Mouse (Mus musculus) kidney, embryonic 14.5 days (tissue): Measurements from ENCODE around the gene Plppr3. TPM values are rescaled to one million over a fixed set of nuclear protein-coding genes. Genes with fewer than 3 reads are reported as not detected.

Experiments used
- ATAC-seq: fragments of 200-750 bp; cut with Nextera tagmentation; 2 replicates; pipeline ENCODE4 v1.8.0; 2017; ENCODE audit warnings: moderate number of reproducible peaks, mild to moderate bottlenecking, moderate TSS enrichment, moderate library complexity; ENCODE audit not compliant: low FRiP score, low TSS enrichment
- H3K27ac ChIP-seq: fragments of 300-500 bp; sonication (generic); 2 replicates; pipeline ENCODE4 v1.5.1; 2014; ENCODE audit warnings: low read depth, mild to moderate bottlenecking, low read length, moderate library complexity, mixed read lengths
- H3K27me3 ChIP-seq: fragments of 300-500 bp; sonication (generic); 2 replicates; pipeline ENCODE4 v1.6.1; 2014; ENCODE audit warnings: mild to moderate bottlenecking, low read length; ENCODE audit not compliant: control insufficient read depth, insufficient read depth
- H3K36me3 ChIP-seq: fragments of 300-500 bp; sonication (generic); 2 replicates; pipeline ENCODE4 v1.6.1; 2014; ENCODE audit warnings: low read length, mixed read lengths; ENCODE audit not compliant: control insufficient read depth, insufficient read depth
- H3K4me1 ChIP-seq: fragments of 300-500 bp; sonication (generic); 2 replicates; pipeline ENCODE4 v1.6.1; 2014; ENCODE audit warnings: low read length, mixed read lengths; ENCODE audit not compliant: control insufficient read depth, insufficient read depth
- H3K4me2 ChIP-seq: fragments of 300-500 bp; sonication (generic); replicated peaks from 2 replicates; pipeline ENCODE4 v1.6.1; 2014; ENCODE audit warnings: low read depth, mild to moderate bottlenecking, low read length
- H3K4me3 ChIP-seq: fragments of 300-500 bp; sonication (generic); 2 replicates; pipeline ENCODE4 v1.5.1; 2014; ENCODE audit warnings: mild to moderate bottlenecking, low read length
- H3K9ac ChIP-seq: fragments of 300-500 bp; sonication (generic); 2 replicates; pipeline ENCODE4 v1.6.1; 2014; ENCODE audit warnings: low read depth, mild to moderate bottlenecking, low read length, moderate library complexity
- H3K9me3 ChIP-seq: fragments of 300-500 bp; sonication (generic); 2 replicates; pipeline ENCODE4 v1.6.1; 2016; ENCODE audit warnings: low read length; ENCODE audit not compliant: control insufficient read depth
- WGBS: fragments of 180-500 bp; shearing (Covaris S2); extraction: QIAGEN DNeasy Blood & Tissue Kit; methylation state at CpG from one replicate; pipeline ENCODE4 v1.1.7; 2014; 5-methylcytosine and 5-hydroxymethylcytosine counted together
- microRNA-seq: library from miRNA; unstranded; fragments of <30 nt; microRNA quantifications from one replicate; pipeline ENCODE4, GENCODE M21; 2016
- polyA plus RNA-seq: library from polyadenylated mRNA; unstranded; fragments of >200 nt; fragmentation: Nextera tagmentation; extraction: Ambion mirVana; gene quantifications from 2 replicates; pipeline ENCODE4 v1.2.1, GENCODE M21; 2014

Gene Plppr3
- polyA plus RNA-seq, 1 experiment from 2014 or later: 59.7 TPM

GRCm38 (mm10) chr10:79817111-79817510, 57.3 kb downstream of the Plppr3 start:
- H3K4me2 ChIP-seq: no peak overlapping the region
- H3K9me3 ChIP-seq: no peaks in the 10 kb centered on the region
- no peak overlapping the region for H3K9ac ChIP-seq
- no peak for ATAC-seq
- no peak overlapping the region for H3K27ac ChIP-seq
- peaks cover 43% of the 10 kb centered on the region for H3K36me3 ChIP-seq
- WGBS: 89% methylated on average over 2 of the region's 2 CpGs
- H3K4me1 ChIP-seq: peaks cover 24% of the 10 kb centered on the region
- H3K4me3 ChIP-seq: no peak overlapping the region
- H3K27me3 ChIP-seq: no peaks in the 10 kb centered on the region

DNA sequence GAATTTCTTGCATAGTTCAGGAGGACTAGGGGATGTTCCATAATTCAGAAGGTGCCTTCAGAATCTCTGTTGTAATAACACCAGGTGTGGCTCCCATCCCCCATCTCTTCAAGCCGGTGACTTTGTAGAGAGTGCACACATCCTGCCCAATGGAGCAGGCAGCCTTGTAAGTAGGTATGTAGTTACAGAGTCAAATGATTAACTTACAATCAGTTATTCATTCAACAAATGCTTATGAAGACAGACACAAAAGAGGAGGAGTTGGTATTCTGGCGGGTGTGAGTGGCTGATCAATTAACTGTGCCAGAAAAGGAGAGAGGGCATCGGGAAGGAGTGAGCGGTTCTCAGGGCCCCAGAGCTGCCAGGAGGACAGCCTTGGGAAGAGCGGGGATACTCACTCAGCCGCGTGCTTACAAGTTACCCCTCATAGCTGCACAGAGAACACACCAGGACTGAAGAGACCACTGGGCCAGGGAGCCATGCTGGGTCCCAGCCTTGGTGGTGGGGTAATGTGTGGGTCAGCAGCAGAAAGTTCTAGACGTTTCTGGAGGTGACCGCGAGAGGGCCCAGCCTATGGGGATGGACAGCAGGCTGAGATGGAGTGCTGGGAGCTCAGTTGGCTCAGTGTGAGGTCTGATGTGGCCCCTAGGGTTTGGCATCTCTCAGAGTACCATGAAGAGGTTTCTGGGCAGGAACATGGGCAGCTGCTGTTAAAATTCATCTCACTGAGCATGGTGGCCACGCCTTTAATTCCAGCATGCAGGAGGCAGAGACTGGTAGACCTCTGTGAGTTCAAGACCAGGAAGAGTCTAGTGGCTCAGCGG, 58.6 kb downstream of the Plppr3 start:
- peak; percentile 34; the same call in 1 of the 2 replicates for ATAC-seq
- 82% methylated on average over 12 of the region's 12 CpGs for WGBS
- no peak overlapping the region for H3K4me3 ChIP-seq
- H3K27ac ChIP-seq: peak overlapping the region; percentile 75; the same call in 1 of the 2 replicates
- peaks cover 49% of the 10 kb centered on the region for H3K36me3 ChIP-seq
- no peaks in the 10 kb centered on the region for H3K27me3 ChIP-seq
- peaks cover 18% of the 10 kb centered on the region for H3K4me1 ChIP-seq
- H3K9me3 ChIP-seq: no peaks in the 10 kb centered on the region
- no peak overlapping the region for H3K9ac ChIP-seq
- peak overlapping the region; percentile 3; the same call in 1 of the 2 replicates for H3K4me2 ChIP-seq

GRCm38 (mm10) chr10:79814271-79814842, 60.1 kb downstream of the Plppr3 start:
- ATAC-seq: peak; percentile 50; the same call in 1 of the 2 replicates
- H3K36me3 ChIP-seq: peaks cover 50% of the 10 kb centered on the region
- H3K4me1 ChIP-seq: 0 out of 2 replicates have a peak, but pooled peaks cover 11% of the 10 kb centered on the region
- H3K27ac ChIP-seq: peak overlapping the region; percentile 60; the same call in 1 of the 2 replicates
- no peak overlapping the region for H3K4me3 ChIP-seq
- WGBS: 75% methylated on average over 5 of the region's 5 CpGs
- no peak overlapping the region for H3K9ac ChIP-seq
- H3K27me3 ChIP-seq: no peaks in the 10 kb centered on the region
- no peak overlapping the region for H3K4me2 ChIP-seq
- H3K9me3 ChIP-seq: no peaks in the 10 kb centered on the region

DNA sequence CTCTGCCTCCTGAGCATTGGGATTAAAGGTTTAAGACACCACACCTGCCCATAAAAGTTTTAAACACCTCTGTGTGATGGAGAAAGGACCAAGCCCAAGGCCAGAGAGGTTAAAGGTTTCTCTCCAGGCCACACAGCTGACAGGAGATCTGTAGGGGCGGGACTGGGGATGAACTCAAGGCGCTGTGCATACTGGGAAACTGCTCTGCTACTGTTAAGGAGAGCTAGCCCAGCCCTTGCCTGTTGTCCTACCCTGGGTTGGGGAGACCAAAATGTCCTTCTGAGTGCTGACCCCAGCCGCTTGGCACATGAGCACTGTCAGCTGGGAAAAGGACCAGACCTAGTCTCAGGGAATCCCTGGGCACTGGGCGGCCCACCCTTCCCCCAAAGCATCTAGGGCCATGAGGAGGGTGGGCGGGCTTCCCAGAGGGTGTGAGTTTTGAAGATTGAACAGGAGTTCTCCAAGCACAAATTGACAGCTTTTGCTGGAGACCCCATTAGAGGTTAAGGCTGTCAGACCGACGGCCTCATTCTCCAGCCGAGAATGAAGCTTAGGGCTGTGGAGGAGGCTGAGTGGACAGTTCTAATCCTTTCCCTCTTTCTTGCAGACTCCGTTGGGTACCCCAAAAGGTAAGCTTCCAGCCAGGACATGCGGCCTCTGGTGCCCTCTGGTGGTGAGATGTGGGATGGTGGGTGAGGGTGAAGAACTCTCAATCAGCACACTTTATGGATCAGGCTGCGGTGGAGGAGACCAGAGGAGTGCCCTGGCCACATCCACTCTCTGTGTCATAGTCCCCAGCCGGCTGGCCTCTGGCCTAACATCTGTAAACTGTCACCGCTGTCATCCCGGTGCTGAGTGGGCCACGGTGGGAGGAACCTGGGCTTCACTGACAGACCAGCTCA, 62.4 kb downstream of the Plppr3 start:
- Histone ChIP-seq H3K27ac (no peak overlapping the region), H3K4me3 (no peak overlapping the region), H3K4me1 (0 out of 2 replicates have a peak, but pooled peaks cover 11% of the 10 kb centered on the region), H3K4me2 (no peak overlapping the region), H3K27me3 (no peaks in the 10 kb centered on the region), H3K36me3 (peaks cover 56% of the 10 kb centered on the region), H3K9me3 (no peaks in the 10 kb centered on the region), H3K9ac (no peak overlapping the region; the same call in 1 of the 2 replicates)
- 21% methylated on average over 15 of the region's 15 CpGs for WGBS
- ATAC-seq: peak; percentile 33

Small RNA genes lying within 50 kb of the gene (microRNA-seq; reads per million reads assigned to microRNA genes)
- not detected for gene Mir6910

Other genes with a start within 250 kb of the Plppr3 start
- 6.9 and 8.5 TPM in 2 replicates for gene Shc2, start 236.7 kb downstream of the Plppr3 start, polyA plus RNA-seq
- not detected in 2 replicates for gene Odf3l2, start 228.9 kb downstream of the Plppr3 start, polyA plus RNA-seq
- gene Madcam1, start 210.1 kb downstream of the Plppr3 start, polyA plus RNA-seq: 2.6 and 3.6 TPM in 2 replicates
- gene Tpgs1, start 205.3 kb downstream of the Plppr3 start, polyA plus RNA-seq: 85.7 and 90.9 TPM in 2 replicates
- 105 and 108 TPM in 2 replicates for gene Cdc34, start 192.4 kb downstream of the Plppr3 start, polyA plus RNA-seq
- 0.54 and 0.61 TPM in 2 replicates for gene Gzmm, start 185.6 kb downstream of the Plppr3 start, polyA plus RNA-seq
- gene Bsg, start 170.1 kb downstream of the Plppr3 start, polyA plus RNA-seq: 847 and 943 TPM in 2 replicates
- 0.11 and 0.14 TPM in 2 replicates for gene Hcn2, start 158.0 kb downstream of the Plppr3 start, polyA plus RNA-seq
- gene Polrmt, start 128.1 kb downstream of the Plppr3 start, polyA plus RNA-seq: 33.2 and 38.9 TPM in 2 replicates
- gene Fgf22, start 119.6 kb downstream of the Plppr3 start, polyA plus RNA-seq: 0.11 and 0.61 TPM in 2 replicates
- gene Rnf126, start 107.7 kb downstream of the Plppr3 start, polyA plus RNA-seq: 95.9 and 104 TPM in 2 replicates
- gene Fstl3, start 97.4 kb downstream of the Plppr3 start, polyA plus RNA-seq: 4.9 and 8.2 TPM in 2 replicates
- gene Prss57, start 83.7 kb downstream of the Plppr3 start, polyA plus RNA-seq: not detected in 2 replicates
- 101 and 136 TPM in 2 replicates for gene Palm, start 81.1 kb downstream of the Plppr3 start, polyA plus RNA-seq
- 4.1 and 9.0 TPM in 2 replicates for gene Misp, start 53.6 kb downstream of the Plppr3 start, polyA plus RNA-seq
- 279 and 333 TPM in 2 replicates for gene Ptbp1, start 20.2 kb downstream of the Plppr3 start, polyA plus RNA-seq
- 9.6 and 11.1 TPM in 2 replicates for gene Prtn3, start 158 bp downstream of the Plppr3 start, polyA plus RNA-seq
- gene Elane, start 11.6 kb upstream of the Plppr3 start, polyA plus RNA-seq: not detected in 2 replicates
- gene Cfd, start 16.2 kb upstream of the Plppr3 start, polyA plus RNA-seq: not detected in 2 replicates
- gene Med16, start 34.3 kb upstream of the Plppr3 start, polyA plus RNA-seq: 48.0 and 61.2 TPM in 2 replicates
- gene Gm26602, start 36.2 kb upstream of the Plppr3 start, polyA plus RNA-seq: 4.6 and 10.8 TPM in 2 replicates
- gene Kiss1r, start 42.3 kb upstream of the Plppr3 start, polyA plus RNA-seq: 0.47 and 0.61 TPM in 2 replicates
- 102 and 137 TPM in 2 replicates for gene R3hdm4, start 46.6 kb upstream of the Plppr3 start, polyA plus RNA-seq
- 12.0 and 12.3 TPM in 2 replicates for gene Arid3a, start 52.4 kb upstream of the Plppr3 start, polyA plus RNA-seq
- gene Wdr18, start 85.5 kb upstream of the Plppr3 start, polyA plus RNA-seq: 132 and 147 TPM in 2 replicates
- gene Grin3b, start 96.1 kb upstream of the Plppr3 start, polyA plus RNA-seq: 0.19 and 0.29 TPM in 2 replicates
- gene Tmem259, start 109.7 kb upstream of the Plppr3 start, polyA plus RNA-seq: 18.8 and 27.8 TPM in 2 replicates
- 186 and 220 TPM in 2 replicates for gene Cnn2, start 114.0 kb upstream of the Plppr3 start, polyA plus RNA-seq
- gene Abca7, start 121.9 kb upstream of the Plppr3 start, polyA plus RNA-seq: 1.8 and 2.7 TPM in 2 replicates
- gene Arhgap45, start 142.0 kb upstream of the Plppr3 start, polyA plus RNA-seq: 4.8 and 7.7 TPM in 2 replicates
- gene Polr2e, start 165.2 kb upstream of the Plppr3 start, polyA plus RNA-seq: 276 and 310 TPM in 2 replicates
- 552 and 641 TPM in 2 replicates for gene Gpx4, start 172.5 kb upstream of the Plppr3 start, polyA plus RNA-seq
- gene Sbno2, start 230.9 kb upstream of the Plppr3 start, polyA plus RNA-seq: 10.6 and 14.8 TPM in 2 replicates
- 26.6 and 42.0 TPM in 2 replicates for gene Stk11, start 241.2 kb upstream of the Plppr3 start, polyA plus RNA-seq